Mouse (Mus musculus) stomach, postnatal 0 days (tissue): ENCODE measurements at regions not wholly inside any gene's neighbourhood (a gene's known extent, or its start where the extent isn't known, plus 50 kb on each side); places are given as distances from the start of the nearest gene placed in this dataset.

ENCODE experiments used
- CTCF ChIP-seq: IDR thresholded peaks from 2 replicates; pipeline ENCODE4 v1.5.1; 2016; ENCODE audit warnings: antibody characterized with exemption, low read depth, mild to moderate bottlenecking, moderate library complexity
- EP300 ChIP-seq: optimal IDR thresholded peaks from 2 replicates; pipeline ENCODE3; 2016; ENCODE audit warnings: antibody characterized with exemption

DNA sequence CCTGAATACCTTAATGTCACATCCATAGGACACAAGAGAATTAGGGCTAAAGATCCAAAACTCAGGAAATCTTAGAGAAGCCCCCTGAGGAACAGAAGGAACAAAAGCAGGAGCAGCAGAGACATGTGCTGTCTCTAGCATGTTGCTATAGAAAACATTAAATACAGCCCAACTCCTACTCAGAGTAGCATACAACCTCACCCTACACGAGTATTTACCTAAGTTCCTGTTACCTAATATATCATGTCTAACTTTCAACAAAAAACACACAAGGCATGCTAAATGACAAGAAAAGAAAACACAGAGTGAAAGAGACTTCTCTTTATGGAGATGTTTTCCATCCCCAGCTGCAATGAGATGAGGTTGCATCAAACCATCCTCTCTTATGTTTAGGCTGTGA, 216.4 kb upstream of the Col8a1 start:
- TF ChIP-seq CTCF (no peak), EP300 (no peak)
